Mouse (Mus musculus): Measurements from ENCODE around the gene Plekha4. TPM values are rescaled to one million over a fixed set of nuclear protein-coding genes. Genes with fewer than 3 reads are reported as not detected.

Gene Plekha4
- polyA plus RNA-seq, 1 experiment, result not detected

DNA sequence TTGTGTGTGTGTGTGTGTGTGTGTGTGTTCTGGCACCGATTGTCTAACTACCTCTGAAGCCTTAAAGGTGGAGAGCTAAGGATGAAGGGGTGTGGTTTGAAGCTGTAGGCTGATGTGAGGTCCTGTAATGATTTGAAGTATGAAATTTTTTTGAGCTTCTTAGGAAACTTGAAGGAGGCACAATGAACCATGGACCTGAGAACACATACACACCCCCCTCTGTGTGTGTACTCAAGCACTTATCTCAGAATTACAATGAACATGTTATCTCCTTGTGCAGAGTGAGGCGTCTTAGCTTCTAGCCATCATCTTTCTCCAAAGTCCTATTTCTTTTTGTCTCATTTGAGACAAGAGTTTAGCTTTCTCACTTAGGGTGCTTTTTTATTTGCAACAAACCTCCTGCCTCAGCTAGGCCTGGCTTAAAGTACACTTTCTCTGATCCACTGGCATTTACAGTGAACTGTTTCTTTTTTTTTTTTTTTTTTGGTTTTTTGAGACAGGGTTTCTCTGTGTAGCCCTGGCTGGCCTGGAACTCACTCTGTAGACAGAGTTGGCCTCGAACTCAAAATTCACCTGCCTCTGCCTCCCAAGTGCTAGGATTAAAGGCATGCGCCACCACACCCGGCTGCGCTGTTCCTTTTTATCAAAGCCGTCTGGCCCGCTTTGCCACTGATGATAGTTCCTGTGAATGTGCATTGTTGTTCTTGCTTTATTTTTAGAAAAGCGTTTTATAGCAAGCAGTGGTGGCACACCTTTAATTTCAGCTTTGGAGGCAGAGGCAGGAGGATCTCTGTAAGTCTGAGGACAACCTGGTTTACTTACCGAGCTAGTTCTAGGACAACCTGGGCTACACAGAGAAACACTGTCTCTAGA is 42.7 kb downstream of the Plekha4 start:
- H3K4me3 ChIP-seq (ENCODE audit: insufficient read depth, low read depth, low read length), result 0 out of 2 replicates have a peak overlapping the region, but pooled peaks have one; percentile 56
- 74% methylated on average over 10 of the region's 10 CpGs for WGBS
- H3K27ac ChIP-seq (ENCODE audit: insufficient read depth, low read depth, low read length), result peak overlapping the region; percentile 23; the same call in 1 of the 2 replicates
- peaks cover 7% of the 10 kb centered on the region for H3K4me1 ChIP-seq (ENCODE audit: control insufficient read depth, insufficient read depth, low read length)
- TF ChIP-seq POLR2A (IDR thresholded peaks at IDR 0.05; ENCODE audit: insufficient read depth, low read depth, low read length), result no peak
- TF ChIP-seq CTCF (IDR thresholded peaks at IDR 0.05; ENCODE audit: insufficient read depth, low read depth, low read length), result no peak

DNA sequence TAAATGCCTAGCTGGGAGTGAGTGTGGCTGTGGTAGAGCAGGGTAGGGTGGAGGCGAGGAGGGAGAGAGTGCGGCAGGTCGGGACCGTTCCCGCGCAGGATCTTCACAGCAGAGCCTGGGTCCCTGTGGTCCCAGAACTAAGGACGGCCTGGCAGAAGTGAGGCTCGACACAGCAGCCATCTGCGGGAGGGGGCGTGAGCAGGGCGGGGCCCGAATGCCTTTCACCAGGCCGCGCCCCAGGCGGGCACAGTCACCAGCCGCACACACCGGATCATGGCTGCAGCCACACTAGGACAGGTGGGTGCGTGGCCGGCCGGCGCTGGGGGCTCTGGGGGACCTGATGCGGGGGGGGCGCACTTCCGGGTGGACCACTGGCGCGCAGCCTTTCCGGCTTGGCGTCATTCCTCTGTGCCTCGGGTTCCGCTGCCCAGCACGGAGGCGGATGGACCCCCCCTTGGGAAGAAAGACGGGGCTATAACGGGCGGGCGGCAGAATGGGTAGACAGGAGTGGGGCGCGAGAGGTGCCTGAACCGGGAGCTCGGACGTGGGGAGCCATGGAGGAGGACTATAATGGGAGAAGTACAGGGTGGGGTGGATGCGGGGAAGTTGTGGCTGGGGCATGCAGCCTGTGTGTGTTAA is 44.1 kb downstream of the Plekha4 start, which contains the start of gene Bcat2:
Gene Bcat2, plus strand, starts transcription at position 51 of the 639 bp plus-strand sequence.
- H3K27ac ChIP-seq (ENCODE audit: insufficient read depth, low read depth, low read length), result peak within 1 kb of the TSS; percentile 87
- TF ChIP-seq CTCF (IDR thresholded peaks at IDR 0.05; ENCODE audit: insufficient read depth, low read depth, low read length) (no peak), POLR2A (IDR thresholded peaks at IDR 0.05; ENCODE audit: insufficient read depth, low read depth, low read length) (0 out of 2 replicates have a peak, but pooled peaks have one; percentile 4)
- peaks cover 7% of the 10 kb centered on the region for H3K4me1 ChIP-seq (ENCODE audit: control insufficient read depth, insufficient read depth, low read length)
- H3K4me3 ChIP-seq (ENCODE audit: insufficient read depth, low read depth, low read length), result peak within 1 kb of the TSS; percentile 87
- under 1% methylated on average over 42 of the region's 42 CpGs for WGBS

DNA sequence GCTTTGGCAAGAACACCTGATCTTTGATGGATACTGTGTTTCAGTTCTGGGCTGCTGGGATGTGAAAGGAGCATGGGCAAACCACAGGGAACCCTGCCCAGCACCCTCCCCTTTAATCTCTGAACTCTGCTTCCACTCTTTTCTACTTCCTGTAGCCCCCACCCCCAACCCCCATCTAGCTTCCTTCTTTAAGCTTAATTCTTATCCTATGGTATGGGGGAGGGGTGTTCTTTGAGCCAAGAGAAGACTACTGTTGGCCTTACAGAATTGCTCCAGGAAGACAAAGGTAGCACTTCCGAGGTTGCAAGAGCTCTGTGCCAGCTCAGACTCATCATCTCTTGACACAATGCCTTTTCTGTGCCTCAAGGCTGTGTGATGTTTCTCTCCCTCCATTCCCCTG is 45.8 kb downstream of the Plekha4 start:
- Histone ChIP-seq H3K4me1 (ENCODE audit: control insufficient read depth, insufficient read depth, low read length) (peaks cover 7% of the 10 kb centered on the region), H3K27ac (ENCODE audit: insufficient read depth, low read depth, low read length) (no peak overlapping the region), H3K4me3 (ENCODE audit: insufficient read depth, low read depth, low read length) (no peak overlapping the region)
- 48% methylated on average over 1 of the region's 1 CpGs for WGBS
- TF ChIP-seq POLR2A (IDR thresholded peaks at IDR 0.05; ENCODE audit: insufficient read depth, low read depth, low read length), result no peak
- no peak for TF ChIP-seq CTCF (IDR thresholded peaks at IDR 0.05; ENCODE audit: insufficient read depth, low read depth, low read length)

DNA sequence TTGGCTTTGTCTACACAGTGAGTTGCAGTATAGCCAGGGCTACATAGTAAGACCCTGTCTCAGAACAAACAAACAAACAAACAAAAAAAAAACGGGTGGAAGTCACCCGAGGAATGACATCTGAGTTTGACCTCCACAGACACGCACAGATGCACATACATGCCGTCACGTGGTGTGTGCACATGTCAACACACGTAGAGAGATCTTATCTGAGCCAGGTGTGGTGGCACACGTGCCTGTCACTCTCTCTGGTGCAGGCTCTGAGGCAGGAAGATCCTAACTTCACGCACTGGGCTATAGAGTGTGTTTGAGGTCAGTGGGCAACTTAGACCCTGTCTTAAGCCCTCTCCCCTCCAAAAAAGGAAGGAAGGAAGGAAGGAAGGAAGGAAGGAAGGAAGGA is 47.8 kb downstream of the Plekha4 start:
- 86% methylated on average over 8 of the region's 8 CpGs for WGBS
- H3K4me3 ChIP-seq (ENCODE audit: insufficient read depth, low read depth, low read length), result no peak overlapping the region
- no peak for TF ChIP-seq CTCF (IDR thresholded peaks at IDR 0.05; ENCODE audit: insufficient read depth, low read depth, low read length)
- no peak for TF ChIP-seq POLR2A (IDR thresholded peaks at IDR 0.05; ENCODE audit: insufficient read depth, low read depth, low read length)
- no peak overlapping the region for H3K27ac ChIP-seq (ENCODE audit: insufficient read depth, low read depth, low read length)
- peaks cover 3% of the 10 kb centered on the region for H3K4me1 ChIP-seq (ENCODE audit: control insufficient read depth, insufficient read depth, low read length)

DNA sequence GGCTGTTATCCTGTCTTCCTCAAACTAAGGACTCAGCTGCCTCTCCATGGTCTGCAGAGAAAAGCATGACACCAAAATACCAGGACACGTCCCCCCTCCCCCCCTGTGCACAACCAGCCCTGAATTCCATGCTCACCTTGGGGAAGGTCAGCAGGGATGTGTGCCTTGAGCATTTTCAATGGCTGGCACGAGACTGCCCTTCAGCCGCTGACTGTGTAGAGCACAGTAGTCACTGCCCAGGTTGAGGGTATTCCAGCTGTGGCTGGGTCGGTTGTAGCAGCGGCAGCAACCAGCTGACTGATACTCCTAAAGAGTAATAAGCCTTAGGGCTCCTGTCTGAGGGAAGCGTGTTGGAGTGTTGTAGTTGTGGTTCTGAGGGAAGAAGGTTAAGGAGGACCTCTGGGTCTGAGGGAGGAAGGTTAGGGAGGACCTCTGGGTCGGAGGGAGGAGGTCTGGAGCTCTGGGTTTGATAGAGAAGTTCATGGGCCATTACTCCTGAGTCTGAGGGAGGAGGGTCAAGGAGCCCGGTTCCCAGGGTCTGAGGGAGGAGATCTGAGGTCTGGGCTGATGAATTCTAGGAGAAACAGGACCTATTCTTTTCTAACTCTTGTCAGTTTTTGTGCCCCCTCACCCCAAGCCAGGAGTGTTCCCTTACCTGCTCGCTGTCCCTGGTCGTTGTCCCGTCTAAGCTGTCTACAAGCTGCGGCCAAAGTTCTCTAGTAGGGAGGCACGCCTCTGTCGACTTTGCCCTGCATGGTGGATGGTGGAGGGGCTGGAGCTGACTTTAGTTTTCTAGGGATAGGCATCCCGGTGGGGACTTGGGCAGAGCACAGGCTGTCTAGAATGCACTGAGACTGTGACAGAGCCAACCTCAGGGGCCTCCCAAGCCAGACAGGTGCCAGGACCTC is 48.6 kb downstream of the Plekha4 start:
- Histone ChIP-seq H3K4me1 (ENCODE audit: control insufficient read depth, insufficient read depth, low read length) (peaks cover 3% of the 10 kb centered on the region), H3K4me3 (ENCODE audit: insufficient read depth, low read depth, low read length) (no peak overlapping the region), H3K27ac (ENCODE audit: insufficient read depth, low read depth, low read length) (no peak overlapping the region)
- TF ChIP-seq CTCF (IDR thresholded peaks at IDR 0.05; ENCODE audit: insufficient read depth, low read depth, low read length) (no peak), POLR2A (IDR thresholded peaks at IDR 0.05; ENCODE audit: insufficient read depth, low read depth, low read length) (no peak)
- WGBS, result 85% methylated on average over 15 of the region's 15 CpGs

DNA sequence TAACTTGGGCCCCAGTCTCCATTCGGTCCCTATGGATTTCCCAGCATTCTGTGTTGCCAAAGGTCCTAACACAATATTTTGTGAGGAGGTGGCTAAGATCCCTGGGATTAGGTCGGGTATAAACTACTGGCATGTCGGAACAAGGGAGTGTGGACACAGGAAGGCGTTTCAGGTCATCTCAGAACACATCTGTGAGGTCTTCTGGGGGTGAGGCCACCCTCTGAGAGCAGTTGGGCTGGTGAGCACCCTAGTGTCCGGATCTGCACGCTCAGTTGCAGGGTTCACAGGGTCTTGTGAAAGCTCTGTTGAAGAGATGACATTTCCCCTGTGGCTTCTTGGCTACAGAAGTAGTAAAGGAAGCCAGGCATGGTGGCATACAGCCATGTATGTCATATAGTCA is 59.8 kb downstream of the Plekha4 start:
- no peak overlapping the region for H3K4me3 ChIP-seq (ENCODE audit: insufficient read depth, low read depth, low read length)
- TF ChIP-seq CTCF (IDR thresholded peaks at IDR 0.05; ENCODE audit: insufficient read depth, low read depth, low read length), result no peak
- TF ChIP-seq POLR2A (IDR thresholded peaks at IDR 0.05; ENCODE audit: insufficient read depth, low read depth, low read length), result no peak
- H3K27ac ChIP-seq (ENCODE audit: insufficient read depth, low read depth, low read length), result no peak overlapping the region
- 92% methylated on average over 6 of the region's 6 CpGs for WGBS
- no peaks in the 10 kb centered on the region; the same call in 1 of the 2 replicates for H3K4me1 ChIP-seq (ENCODE audit: control insufficient read depth, insufficient read depth, low read length)

DNA sequence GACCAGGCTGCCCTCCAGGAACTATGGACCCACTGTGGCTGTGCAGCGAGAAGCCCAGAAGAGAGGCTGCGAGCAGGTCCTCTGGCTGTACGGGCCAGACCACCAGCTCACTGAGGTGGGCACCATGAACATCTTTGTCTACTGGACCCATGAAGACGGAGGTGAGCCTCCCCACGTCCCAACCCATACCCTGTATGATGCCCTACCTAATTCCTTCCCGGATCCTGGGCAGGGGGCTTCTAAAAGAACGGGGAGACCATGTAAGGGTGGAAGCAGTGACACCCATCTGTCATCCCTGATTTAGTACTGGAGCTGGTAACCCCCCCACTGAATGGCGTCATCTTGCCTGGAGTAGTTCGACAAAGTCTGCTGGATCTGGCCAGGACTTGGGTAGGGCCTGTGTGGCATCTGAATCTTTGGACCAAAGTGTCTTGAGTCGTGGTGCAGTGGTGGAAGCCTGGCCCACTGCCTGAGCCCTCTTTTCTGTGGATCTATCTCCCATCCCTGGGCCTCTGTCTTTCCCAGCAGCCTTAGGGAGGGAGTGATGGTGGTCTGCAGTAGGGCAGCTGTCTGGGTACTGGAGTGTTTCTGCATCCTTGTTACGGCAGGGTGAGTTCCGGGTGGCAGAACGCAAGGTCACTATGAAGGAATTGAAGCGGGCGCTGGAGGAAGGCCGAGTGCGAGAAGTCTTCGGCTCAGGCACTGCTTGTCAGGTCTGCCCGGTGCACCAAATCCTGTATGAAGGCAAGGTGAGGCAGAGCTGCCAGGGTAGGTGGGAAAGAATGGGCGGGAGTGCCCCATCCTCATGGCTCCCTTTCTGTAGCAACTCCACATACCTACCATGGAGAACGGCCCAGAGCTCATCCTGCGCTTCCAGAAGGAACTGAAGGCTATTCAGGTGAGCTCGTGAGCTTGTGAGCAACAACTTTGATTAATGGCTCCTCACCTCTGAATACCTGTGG is 61.8 kb downstream of the Plekha4 start:
- 93% methylated on average over 23 of the region's 23 CpGs for WGBS

More for the DNA sequence above, 61.8 kb downstream of the Plekha4 start:
- Histone ChIP-seq H3K4me1 (ENCODE audit: control insufficient read depth, insufficient read depth, low read length) (no peaks in the 10 kb centered on the region; the same call in 1 of the 2 replicates), H3K4me3 (ENCODE audit: insufficient read depth, low read depth, low read length) (no peak overlapping the region), H3K27ac (ENCODE audit: insufficient read depth, low read depth, low read length) (no peak overlapping the region)
- TF ChIP-seq CTCF (IDR thresholded peaks at IDR 0.05; ENCODE audit: insufficient read depth, low read depth, low read length), result no peak
- TF ChIP-seq POLR2A (IDR thresholded peaks at IDR 0.05; ENCODE audit: insufficient read depth, low read depth, low read length), result no peak

Data from olfactory bulb, adult 2 months (tissue).